Mouse (Mus musculus): ENCODE measurements around the gene Lsg1. TPM values are rescaled to one million over a fixed set of nuclear protein-coding genes. Genes with fewer than 3 reads are reported as not detected.
A peak's percentile ranks its signal among the peaks of the same experiment; 100 is the strongest.

Lsg1 gene
- polyA plus RNA-seq, 1 experiment from 2014 or later: 67.3 TPM

DNA sequence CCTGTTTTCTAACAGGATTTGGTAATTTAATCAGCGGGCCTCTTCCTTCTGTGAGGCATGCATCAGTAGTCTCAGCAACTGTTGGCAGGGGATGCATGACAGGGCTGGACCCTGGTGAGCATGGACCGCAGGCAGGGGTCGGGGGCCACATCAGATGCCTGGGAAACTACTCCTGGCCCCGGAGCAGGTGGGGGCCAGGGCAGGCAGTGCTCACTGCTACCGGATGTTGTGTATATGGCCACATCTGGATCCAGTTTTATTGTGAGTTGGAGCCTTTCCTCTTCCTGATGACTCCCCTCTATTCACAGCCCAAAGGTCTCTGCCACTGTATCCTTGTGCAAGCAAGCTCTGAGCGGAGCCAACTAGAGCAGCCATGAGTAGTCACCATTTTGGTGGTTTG is 18.1 kb upstream of the Lsg1 start:
- 54% methylated on average over 6 of the region's 6 CpGs for WGBS
- TF ChIP-seq CTCF (IDR thresholded peaks at IDR 0.05; ENCODE audit: low read depth): no peak
- Histone ChIP-seq H3K4me3 (ENCODE audit: low read depth, low read length) (no peak overlapping the region), H3K9ac (no peak overlapping the region), H3K4me2 (no peak overlapping the region; the same call in 1 of the 2 replicates), H3K27me3 (ENCODE audit: insufficient read depth, low read length) (0 out of 2 replicates have a peak, but pooled peaks cover 5% of the 10 kb centered on the region), H3K36me3 (ENCODE audit: insufficient read depth) (peaks cover 4% of the 10 kb centered on the region; the same call in 1 of the 2 replicates), H3K9me3 (ENCODE audit: low read depth, low read length) (no peaks in the 10 kb centered on the region), H3K27ac (ENCODE audit: low read depth) (no peak overlapping the region), H3K4me1 (ENCODE audit: insufficient read depth) (peaks cover 35% of the 10 kb centered on the region)
- peak; percentile 3 for DNase-seq
- ATAC-seq (ENCODE audit: insufficient read depth): no peak

DNA sequence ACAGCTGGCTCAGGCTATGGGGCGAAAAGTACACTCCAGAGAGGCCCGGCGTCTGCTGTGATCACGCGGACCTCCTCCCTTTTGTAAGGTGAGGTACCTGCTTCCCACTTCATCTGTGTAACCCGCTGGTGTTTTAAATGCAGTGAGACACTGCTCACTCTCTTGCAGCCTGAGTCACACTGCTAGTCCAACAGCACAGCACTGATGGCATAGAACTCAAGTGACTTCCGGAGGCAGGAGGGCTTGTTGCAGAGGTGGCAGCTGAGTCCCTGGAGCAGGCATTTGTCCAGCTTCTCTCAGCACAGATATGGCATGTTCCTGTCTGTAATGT is 17.4 kb upstream of the Lsg1 start:
- no peak overlapping the region for H3K27ac ChIP-seq (ENCODE audit: low read depth)
- DNase-seq (peak; percentile 48), ATAC-seq (ENCODE audit: insufficient read depth) (no peak)
- H3K9ac ChIP-seq: no peak overlapping the region
- 54% methylated on average over 7 of the region's 7 CpGs for WGBS
- no peak overlapping the region; the same call in 1 of the 2 replicates for H3K4me2 ChIP-seq
- H3K27me3 ChIP-seq (ENCODE audit: insufficient read depth, low read length): 0 out of 2 replicates have a peak, but pooled peaks cover 5% of the 10 kb centered on the region
- peaks cover 4% of the 10 kb centered on the region; the same call in 1 of the 2 replicates for H3K36me3 ChIP-seq (ENCODE audit: insufficient read depth)
- no peak for TF ChIP-seq CTCF (IDR thresholded peaks at IDR 0.05; ENCODE audit: low read depth)
- no peak overlapping the region for H3K4me3 ChIP-seq (ENCODE audit: low read depth, low read length)
- H3K4me1 ChIP-seq (ENCODE audit: insufficient read depth): peaks cover 35% of the 10 kb centered on the region
- H3K9me3 ChIP-seq (ENCODE audit: low read depth, low read length): no peaks in the 10 kb centered on the region

DNA sequence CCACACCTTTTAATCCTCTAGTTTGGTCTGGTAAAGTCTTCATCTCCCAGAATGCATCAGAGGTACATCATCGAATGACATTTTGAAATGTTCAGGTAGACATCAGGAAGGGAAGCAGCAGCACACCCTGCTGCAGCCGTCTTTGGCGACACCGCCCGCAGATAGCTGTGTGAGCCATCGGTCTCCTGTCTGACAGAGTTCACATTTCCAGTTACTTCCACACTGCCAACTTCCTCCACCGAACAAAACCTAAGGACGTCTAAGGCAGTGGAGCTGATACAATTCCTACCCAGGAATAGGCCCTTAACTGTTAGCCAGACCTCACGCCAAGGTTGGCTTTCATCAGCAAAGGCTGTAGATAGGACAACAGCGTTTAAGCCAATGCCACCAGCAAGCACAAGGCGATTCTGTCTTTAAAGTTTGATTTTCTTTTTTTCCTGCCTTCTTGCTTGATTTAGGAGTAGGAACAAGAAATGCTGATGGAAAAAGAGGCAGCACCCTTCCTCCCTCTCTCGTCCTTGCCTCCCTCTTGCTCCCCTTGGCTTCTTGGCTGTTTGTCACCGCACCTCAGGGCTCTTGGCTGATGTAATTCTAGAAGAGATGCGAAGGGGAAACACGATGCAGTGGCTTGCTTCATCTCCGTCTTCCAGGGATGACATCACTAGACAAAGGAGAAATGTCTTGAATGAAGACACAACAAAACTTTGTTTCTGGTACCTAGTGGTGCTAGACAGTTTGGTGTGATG is 16.8 kb upstream of the Lsg1 start:
- 62% methylated on average over 16 of the region's 16 CpGs for WGBS
- Histone ChIP-seq H3K4me2 (no peak overlapping the region), H3K4me3 (ENCODE audit: low read depth, low read length) (no peak overlapping the region), H3K36me3 (ENCODE audit: insufficient read depth) (peaks cover 4% of the 10 kb centered on the region; the same call in 1 of the 2 replicates), H3K9me3 (ENCODE audit: low read depth, low read length) (no peaks in the 10 kb centered on the region), H3K27me3 (ENCODE audit: insufficient read depth, low read length) (0 out of 2 replicates have a peak, but pooled peaks cover 5% of the 10 kb centered on the region), H3K27ac (ENCODE audit: low read depth) (no peak overlapping the region), H3K4me1 (ENCODE audit: insufficient read depth) (peaks cover 35% of the 10 kb centered on the region), H3K9ac (no peak overlapping the region)
- DNase-seq: peak; percentile 8
- ATAC-seq (ENCODE audit: insufficient read depth): no peak
- TF ChIP-seq CTCF (IDR thresholded peaks at IDR 0.05; ENCODE audit: low read depth): no peak

DNA sequence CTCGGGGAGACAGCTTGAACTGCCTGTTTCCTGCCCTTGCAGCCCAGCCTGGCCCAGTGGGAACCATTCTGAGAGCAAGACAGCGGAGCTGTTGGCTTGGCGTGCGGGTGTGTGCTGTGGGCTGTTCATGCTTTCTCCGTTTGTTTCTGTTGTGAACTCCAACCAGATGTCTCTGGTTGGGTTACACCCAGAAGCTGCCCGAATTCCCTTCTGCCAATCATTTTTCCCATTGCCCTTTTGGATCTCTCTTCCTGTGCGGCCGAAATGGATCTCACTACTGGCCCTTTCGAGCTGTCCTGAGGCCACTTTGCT is 16.1 kb upstream of the Lsg1 start:
- ATAC-seq (ENCODE audit: insufficient read depth) (no peak), DNase-seq (peak; percentile 57)
- Histone ChIP-seq H3K36me3 (ENCODE audit: insufficient read depth) (peaks cover 4% of the 10 kb centered on the region; the same call in 1 of the 2 replicates), H3K4me3 (ENCODE audit: low read depth, low read length) (0 out of 2 replicates have a peak overlapping the region, but pooled peaks have one; percentile 60), H3K4me2 (peak overlapping the region; percentile 94), H3K27me3 (ENCODE audit: insufficient read depth, low read length) (0 out of 2 replicates have a peak, but pooled peaks cover 5% of the 10 kb centered on the region), H3K9ac (no peak overlapping the region; the same call in 1 of the 2 replicates), H3K4me1 (ENCODE audit: insufficient read depth) (peaks cover 35% of the 10 kb centered on the region), H3K9me3 (ENCODE audit: low read depth, low read length) (no peaks in the 10 kb centered on the region), H3K27ac (ENCODE audit: low read depth) (peak overlapping the region; percentile 76; the same call in 1 of the 2 replicates)
- WGBS: 43% methylated on average over 9 of the region's 9 CpGs
- no peak for TF ChIP-seq CTCF (IDR thresholded peaks at IDR 0.05; ENCODE audit: low read depth)

DNA sequence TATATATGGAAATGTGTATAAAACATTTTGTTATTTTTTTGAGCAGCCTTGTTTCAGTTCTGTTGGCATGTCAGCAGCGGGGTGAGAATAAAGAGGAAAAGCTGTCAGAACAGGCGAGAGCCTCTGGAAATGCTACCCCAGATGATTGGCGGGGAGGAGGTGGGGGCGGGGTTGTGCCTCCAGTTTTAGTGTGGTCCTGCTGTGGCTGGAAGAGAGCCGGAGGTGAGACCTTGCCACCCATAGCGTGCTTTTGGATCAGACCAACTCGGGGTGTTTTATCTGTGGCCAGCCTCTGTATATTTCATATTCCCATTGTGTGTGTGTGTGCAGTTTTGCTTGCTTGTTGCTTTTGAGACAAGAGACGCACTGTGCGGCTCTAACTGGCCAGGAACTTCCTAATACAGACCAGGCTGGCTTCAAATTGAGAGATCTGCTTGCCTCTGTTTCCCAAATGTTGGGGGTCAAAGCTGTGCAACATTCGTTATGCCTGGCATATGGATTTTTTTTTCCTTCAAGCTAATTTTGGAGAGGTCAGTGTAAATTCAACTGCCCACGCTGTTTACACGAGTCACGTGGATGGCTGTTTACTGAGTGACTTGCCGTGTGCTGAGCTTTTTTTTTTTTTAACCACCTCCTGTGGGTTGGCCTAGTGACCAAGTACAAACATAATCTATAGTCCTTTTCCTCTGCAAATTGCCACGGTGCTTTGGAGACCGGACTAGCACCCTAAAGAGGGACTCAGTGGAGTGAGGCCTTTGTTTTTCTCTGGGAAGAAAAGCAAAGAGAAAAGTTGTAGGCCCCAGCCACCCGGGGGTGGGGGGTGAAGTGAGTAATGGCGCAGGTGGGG is 15.5 kb upstream of the Lsg1 start:
- DNase-seq: peak; percentile 53
- Histone ChIP-seq H3K27ac (ENCODE audit: low read depth) (peak overlapping the region; percentile 76; the same call in 1 of the 2 replicates), H3K4me1 (ENCODE audit: insufficient read depth) (peaks cover 35% of the 10 kb centered on the region), H3K4me3 (ENCODE audit: low read depth, low read length) (peak overlapping the region; percentile 60), H3K9me3 (ENCODE audit: low read depth, low read length) (no peaks in the 10 kb centered on the region), H3K36me3 (ENCODE audit: insufficient read depth) (peaks cover 4% of the 10 kb centered on the region; the same call in 1 of the 2 replicates), H3K27me3 (ENCODE audit: insufficient read depth, low read length) (0 out of 2 replicates have a peak, but pooled peaks cover 5% of the 10 kb centered on the region), H3K9ac (no peak overlapping the region; the same call in 1 of the 2 replicates), H3K4me2 (peak overlapping the region; percentile 94)
- TF ChIP-seq CTCF (IDR thresholded peaks at IDR 0.05; ENCODE audit: low read depth): no peak
- 19% methylated on average over 18 of the region's 18 CpGs for WGBS
- no peak for ATAC-seq (ENCODE audit: insufficient read depth)

DNA sequence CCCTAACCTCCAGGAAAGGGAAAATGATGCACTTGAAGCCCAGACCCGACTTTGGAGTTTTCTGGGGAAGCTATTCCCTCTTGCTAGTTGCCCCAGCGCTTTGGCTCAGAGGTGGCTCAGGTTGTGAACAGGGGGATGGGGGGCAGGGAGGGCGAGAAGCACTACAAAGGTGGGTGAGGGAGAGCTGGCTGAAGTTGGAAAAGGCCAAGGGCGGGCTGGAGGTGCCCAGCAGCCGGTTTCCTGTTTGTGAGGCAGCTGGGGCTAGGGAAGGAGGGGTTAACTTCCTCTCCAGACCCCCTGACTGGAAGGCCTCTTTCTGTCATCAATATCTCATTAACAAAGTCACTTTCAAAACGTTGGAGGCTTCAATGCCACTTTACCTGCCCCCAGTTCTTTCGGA is 14.6 kb upstream of the Lsg1 start:
- Histone ChIP-seq H3K4me3 (ENCODE audit: low read depth, low read length) (peak overlapping the region; percentile 60), H3K27ac (ENCODE audit: low read depth) (peak overlapping the region; percentile 76; the same call in 1 of the 2 replicates), H3K4me1 (ENCODE audit: insufficient read depth) (peaks cover 35% of the 10 kb centered on the region), H3K9me3 (ENCODE audit: low read depth, low read length) (no peaks in the 10 kb centered on the region), H3K9ac (peak overlapping the region; percentile 70), H3K36me3 (ENCODE audit: insufficient read depth) (peaks cover 4% of the 10 kb centered on the region; the same call in 1 of the 2 replicates), H3K4me2 (peak overlapping the region; percentile 94), H3K27me3 (ENCODE audit: insufficient read depth, low read length) (0 out of 2 replicates have a peak, but pooled peaks cover 5% of the 10 kb centered on the region)
- 13% methylated on average over 7 of the region's 7 CpGs for WGBS
- no peak for TF ChIP-seq CTCF (IDR thresholded peaks at IDR 0.05; ENCODE audit: low read depth)
- no peak for ATAC-seq (ENCODE audit: insufficient read depth)
- DNase-seq: peak; percentile 49

All from lung, embryonic 14.5 days (tissue).